Mouse (Mus musculus): ENCODE measurements around the gene Irf2bp2. TPM values are rescaled to one million over a fixed set of nuclear protein-coding genes. Genes with fewer than 3 reads are reported as not detected.

The Irf2bp2 gene
- 263 TPM for polyA plus RNA-seq (2017; shearing (Covaris generic))

DNA sequence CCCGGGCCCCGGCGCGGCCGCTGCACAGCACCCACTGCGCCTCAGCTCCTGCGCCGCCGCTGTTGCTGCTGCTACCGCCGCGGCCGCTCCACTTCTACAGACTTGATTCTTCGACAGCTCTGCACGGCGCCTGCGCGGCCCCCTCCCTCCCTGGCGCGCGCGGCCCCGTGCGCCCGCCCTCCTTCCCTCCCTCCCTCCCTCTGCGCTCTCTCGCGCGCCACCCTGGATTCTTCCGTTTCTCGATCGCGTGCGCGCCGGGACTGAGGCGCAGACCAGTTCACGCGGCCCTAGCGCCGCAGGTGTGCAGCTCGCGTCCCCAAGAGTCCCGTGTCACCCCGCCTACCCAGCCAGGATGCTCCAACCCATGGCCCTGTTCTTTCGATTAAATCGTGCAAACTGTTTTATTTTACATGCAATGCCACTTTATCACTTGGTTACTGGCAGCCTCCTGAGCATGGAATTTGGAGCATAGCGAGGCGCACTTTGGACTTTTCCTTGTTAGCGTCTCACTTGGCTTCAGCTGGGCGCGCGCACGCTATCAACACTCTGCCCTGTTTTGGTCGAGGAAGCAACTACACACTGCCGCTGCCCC is at the start of gene Irf2bp2:
Irf2bp2 (minus strand) TSS at position 98 of the 592 bp plus-strand sequence.

Other genes with a start within 250 kb of the Irf2bp2 start
- gene Coa6, start 171.5 kb downstream of the Irf2bp2 start, polyA plus RNA-seq (2017; shearing (Covaris generic)) = 30.4 TPM
- gene Tarbp1, start 118.9 kb downstream of the Irf2bp2 start, polyA plus RNA-seq (2017; shearing (Covaris generic)) = 6.0 TPM